Mouse (Mus musculus): Measurements from ENCODE around the gene Eif4e1b. TPM values are rescaled to one million over a fixed set of nuclear protein-coding genes. Genes with fewer than 3 reads are reported as not detected.
"Not testable (repeated sequence)": the region's sequence is repeated elsewhere in the genome, so short reads cannot be mapped to it uniquely, and the experiment has no call there.

Gene Eif4e1b
- total RNA-seq, 2 experiments from 2014 or later: not detected

DNA sequence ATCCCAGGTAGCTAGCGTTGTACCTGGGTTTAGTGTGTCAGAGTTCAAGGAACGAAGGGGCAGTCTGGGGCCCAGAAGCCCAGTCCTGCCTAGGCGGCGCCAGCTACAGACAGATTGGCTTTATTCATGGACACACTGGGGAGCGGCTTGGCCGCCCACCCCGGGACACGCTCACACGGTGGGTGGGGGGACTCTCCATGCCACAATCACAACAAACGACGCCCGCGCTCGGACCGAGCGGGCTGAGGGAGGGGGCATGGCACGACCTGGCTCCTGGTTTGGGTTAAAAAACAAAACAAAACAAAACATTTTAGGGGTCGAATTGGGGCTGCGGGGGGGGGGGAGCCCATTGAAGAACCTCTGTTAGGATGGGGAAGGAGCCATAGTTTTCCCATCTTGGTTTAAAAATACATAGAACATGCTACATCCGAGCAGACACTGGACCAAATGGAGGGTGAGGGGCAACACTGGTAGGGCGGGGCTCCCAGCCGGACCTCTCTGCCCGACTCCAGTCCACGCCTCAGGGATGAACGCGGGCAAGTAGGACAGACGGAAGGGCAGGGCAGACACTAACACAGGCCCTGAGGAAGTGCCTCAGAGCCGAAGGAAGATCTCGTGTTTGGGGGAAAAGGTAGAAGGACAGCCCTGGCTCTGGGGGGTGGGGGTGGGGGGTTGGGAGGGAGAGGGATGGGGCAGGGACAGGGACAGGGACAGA is 24.9 kb upstream of the Eif4e1b start:
- no peak for DNase-seq (ENCODE audit: low spot score in 2 of 2)

DNA sequence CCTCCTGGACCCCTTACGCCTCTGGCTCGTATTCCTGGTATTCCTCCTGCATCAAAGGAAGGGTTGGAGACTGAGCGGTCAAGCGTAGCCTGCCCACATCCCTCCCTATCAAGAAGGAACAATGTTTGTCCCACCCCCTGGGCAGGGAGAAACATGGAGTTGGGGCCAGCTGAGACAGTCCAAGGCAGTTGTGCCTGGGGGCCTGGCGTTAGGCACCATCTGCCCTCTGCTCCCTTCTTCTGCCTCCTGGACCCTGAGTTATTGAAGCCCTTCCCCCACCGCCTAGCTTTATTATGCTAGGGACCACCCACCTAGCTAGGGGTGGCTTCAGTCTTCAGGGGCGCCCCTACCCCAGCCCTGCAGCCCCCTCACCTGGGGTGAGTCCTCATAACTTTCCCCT is 24.3 kb upstream of the Eif4e1b start:
- DNase-seq (ENCODE audit: low spot score in 2 of 2): no peak

DNA sequence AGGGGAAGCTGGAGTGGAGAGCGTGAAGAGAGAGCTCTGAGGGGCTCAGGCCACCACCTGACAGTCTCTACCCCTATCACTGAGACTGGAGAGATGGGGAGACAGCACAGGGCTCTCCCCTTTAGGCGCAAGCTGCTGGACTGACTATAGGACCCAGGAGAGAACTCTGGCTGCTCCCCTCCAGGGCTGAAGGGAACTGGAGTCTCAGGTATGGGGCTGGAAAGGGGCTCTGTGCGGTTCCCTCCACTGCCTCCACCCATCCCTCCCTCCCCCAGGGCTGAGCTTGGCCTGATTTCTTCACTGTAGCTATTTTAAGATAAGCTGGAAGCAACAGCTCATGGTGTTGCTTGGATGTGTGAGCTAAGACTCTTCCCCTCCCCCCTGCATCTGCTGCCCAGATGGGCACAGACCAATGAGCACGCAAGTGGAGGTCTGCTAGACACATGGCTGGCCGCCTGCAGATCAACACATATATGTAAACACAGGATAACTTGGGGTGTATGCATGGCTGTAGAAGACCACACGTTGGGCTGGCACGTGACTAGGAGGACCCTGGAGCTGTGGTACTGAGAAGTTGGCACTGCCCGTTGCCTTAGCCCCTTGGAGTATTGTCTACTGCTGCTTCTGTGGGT is 23.5 kb upstream of the Eif4e1b start:
- DNase-seq (ENCODE audit: low spot score in 2 of 2): no peak

DNA sequence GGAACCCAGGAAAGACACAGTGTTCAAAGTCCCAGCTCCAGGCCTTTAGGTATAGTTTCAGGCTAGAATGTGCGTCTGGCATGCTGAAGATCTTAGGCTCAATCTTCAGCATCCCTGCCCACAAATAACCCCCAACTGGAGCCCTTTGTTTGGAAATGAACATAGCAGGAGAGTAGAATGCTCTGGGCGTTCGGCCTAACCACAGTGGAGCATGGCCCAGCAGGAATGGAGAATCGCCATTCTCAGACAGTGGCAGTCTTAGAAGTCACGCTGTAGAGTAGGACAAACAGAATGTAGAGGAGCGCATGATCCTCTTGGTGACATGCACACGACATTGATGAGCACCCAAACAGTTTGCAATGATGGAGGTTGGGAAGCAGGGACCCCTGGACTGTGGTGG is 22.9 kb upstream of the Eif4e1b start:
- no peak for DNase-seq (ENCODE audit: low spot score in 2 of 2)

DNA sequence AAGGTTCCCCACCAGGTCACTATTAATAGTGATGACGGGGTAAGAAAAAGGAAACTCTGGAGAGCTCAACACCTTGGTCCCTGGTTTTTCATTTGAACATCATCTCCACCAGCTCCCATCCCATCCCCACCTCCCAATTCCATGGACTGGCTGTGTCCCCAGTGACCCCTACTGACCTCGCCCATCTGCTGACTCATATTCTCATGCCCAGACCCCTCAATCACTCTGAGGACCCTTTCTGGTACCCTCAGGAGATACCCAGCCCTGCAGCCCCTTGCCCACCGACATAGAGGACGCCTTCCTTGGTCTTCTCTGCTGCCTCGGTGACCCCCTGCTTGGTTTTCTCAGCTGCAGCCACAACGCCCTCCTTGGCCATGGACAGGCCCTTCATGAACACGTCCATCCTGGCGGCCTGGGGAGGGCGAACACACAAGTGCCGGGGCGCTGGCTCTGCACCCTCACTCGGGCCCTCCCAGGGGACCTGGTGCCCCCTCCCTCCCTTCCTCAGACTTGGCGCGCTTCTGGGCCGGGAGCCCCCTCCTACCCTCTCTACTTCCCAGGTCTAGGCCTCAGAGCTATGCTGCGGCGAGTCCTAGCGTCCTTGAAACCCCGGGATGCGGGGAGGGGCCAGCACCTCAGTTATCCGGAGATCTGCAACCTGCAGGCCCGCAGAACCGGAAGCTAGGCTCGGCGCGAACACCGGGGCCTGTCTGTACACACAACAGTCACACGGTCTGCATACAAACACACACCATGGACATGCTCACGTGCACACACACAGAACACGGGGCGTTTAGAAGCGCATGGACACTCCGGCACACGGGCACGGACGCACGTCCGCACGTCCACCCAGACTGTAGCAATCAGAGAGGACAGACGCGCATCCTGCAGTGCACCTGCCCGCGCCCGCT is 18.3 kb upstream of the Eif4e1b start:
- no peak for DNase-seq (ENCODE audit: low spot score in 2 of 2)

DNA sequence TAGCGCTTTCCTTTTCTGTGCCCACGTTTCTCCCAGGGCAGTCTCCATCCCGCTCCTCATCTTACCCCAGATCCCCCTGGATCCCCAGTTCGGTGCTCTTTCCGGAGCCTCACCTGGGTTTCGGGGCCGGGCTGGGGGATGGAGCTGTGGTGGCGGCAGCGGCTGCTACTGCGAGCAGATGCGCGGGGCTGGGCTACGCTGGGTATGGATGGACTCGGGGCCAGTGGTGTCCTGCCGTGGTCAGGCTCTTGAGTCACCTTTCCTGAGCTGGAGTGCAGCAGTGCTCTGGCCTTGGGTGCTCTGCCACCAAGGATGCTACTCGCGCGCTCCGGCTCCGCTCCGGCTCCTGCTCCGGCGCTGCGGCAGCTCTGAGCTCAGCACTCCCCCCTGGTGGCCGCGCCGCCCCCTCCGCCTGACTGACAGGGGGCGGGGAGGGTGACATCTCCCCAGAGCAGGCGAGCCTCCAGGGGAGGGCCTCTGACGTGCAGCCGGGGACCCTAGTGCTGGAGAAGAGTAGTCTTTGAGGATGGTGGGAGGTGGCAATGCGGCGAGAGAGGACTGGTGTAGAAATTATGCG is 17.5 kb upstream of the Eif4e1b start, which contains the start of gene Sncb:
Gene Sncb, minus strand, starts transcription at position 404 of the 577 bp plus-strand sequence.
- DNase-seq (ENCODE audit: low spot score in 2 of 2): peak in 1 of 2 experiments; percentile 46

DNA sequence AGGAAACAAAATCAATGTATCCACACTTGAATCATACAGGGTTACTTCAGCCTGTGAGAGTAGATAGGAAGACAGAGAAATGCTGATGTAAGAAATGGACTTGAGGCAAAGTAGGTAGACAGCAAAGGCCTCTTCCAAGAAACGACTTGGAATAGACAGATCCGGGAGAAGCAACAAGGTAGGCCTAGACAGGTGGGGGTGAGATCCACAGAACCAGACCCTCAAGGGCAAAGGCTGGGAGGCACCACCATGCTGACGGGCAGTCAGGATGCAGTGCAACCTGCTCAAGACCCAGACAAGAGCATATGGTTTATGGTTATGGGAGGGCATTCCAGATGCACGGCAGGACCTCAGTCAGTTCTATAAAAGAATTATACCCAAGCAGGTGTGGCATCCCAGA is 16.8 kb upstream of the Eif4e1b start:
- DNase-seq (ENCODE audit: low spot score in 2 of 2): no peak

DNA sequence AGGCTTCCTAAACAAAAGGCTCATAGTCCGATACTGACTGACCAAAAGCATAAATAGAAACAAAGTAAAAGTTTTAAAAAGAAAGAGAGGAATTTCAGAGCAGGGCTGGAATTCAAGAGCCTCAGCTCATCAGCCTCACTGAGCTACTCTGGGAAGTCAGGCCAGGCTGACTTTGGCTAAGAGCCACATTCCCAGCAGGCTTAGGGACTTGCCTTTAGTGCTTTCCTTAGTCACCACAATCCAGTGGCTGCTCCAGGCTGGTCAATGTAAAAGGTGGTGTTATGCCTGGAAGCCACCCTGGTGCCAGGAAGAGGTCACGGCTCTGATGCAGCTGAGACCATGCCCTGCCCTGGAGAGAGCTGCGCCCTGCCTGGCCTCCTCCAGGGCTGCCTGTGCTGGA is 3.2 kb upstream of the Eif4e1b start:
- no peak for DNase-seq (ENCODE audit: low spot score in 2 of 2)

DNA sequence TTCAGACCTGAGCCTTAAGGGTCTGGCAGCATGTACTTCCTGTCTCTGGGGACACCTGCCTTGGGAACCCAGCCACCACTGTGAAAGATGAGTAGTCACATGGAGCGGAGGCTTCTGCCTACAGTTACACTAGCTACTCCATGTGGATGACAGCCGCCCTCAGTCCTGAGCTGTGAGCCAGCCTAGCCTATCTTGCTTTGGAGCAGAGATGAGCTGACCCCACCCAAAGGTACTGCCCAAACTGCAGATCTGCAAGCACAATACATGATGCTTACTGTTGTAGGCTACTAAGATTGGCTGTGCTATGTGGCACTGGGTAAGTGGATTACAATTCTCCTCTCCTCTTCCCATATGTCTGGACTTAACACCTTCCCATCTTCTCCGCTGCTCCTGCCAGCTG is 2.7 kb upstream of the Eif4e1b start:
- no peak for DNase-seq (ENCODE audit: low spot score in 2 of 2)

DNA sequence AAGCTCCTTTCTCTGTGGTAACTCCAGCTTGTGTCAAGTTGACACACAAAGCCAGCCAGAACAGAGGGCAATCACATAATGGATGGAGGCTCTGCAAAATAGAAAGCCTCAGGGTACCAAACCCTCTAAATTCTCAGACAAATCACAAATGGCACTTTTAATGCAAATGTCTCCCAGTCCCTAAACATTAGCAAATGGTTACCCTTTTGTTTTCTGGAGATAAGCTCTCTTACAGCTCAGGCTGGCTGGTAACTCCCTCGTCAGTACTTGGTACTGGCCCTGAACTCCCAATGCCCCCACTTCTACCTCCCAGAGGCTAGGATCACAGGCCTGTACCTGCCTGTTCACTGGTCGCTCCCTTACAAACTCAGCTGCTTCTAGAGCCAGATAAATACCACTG is 563 bp upstream of the Eif4e1b start:
- DNase-seq (ENCODE audit: low spot score in 2 of 2): no peak

DNA sequence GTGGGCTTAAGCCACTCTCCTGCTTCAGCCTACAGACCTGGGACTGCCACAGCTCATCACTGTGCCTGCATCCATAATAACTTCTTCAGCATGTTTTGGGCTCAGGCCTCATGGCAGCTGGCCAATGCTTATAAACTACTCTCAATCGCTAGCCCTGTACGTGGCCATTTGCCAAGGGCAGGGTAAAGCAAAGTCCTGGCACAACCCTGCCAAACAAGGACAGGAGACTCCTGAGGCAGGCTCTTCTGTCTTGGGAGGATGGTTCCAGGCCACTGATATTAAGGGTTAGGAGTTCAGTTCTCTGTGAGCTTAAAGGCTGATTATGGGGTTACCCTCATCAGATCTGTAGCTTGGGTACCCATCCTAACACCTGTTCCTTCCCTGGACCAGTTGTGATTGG is 3.8 kb downstream of the Eif4e1b start:
- not testable (repeated sequence) for DNase-seq (ENCODE audit: low spot score in 2 of 2)

DNA sequence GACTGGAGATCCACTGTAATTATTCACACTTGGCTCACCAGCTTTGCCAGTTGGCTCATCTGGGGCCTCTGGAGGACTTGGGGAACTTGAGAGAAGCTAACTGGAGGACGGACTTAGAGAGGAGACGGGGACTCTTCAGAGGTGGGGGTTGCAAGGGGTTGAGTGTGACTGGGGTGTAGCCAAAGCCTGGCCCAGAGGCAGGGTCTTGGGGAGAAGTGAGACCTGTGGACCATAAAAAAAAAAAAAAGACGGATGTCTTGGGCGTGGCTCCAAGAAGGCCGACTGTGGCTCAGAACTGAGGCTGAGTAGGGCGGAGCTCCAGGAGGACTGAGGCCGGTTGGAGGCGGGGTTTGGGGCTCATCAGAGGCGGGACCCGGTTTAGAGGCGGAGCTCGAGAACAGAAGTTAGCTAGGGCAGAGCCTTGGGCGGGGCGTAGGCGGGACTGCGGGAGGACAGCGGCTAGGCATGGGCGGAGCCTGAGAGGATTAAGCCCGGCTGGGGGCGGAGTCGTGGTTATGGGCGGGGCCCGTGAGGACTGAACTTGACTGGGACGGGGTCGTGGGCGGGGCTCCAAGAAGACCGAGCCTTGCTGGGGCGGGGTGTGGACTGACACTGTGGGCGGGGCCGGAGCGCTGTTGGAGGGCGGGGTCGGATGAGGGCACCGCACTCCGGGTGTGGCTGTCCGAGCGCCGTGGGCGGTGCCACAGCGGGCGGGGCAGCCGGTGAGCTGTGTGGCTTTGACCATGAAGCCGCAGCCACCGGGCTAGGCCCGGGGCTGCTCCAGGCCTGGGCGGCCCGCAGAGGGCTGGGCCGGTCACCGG is 5.2 kb downstream of the Eif4e1b start, which contains the start of gene Tspan17:
Gene Tspan17, plus strand, starts transcription at position 638 of the 821 bp plus-strand sequence.
- peak; percentile 90 to 93 for DNase-seq (ENCODE audit: low spot score in 2 of 2)

DNA sequence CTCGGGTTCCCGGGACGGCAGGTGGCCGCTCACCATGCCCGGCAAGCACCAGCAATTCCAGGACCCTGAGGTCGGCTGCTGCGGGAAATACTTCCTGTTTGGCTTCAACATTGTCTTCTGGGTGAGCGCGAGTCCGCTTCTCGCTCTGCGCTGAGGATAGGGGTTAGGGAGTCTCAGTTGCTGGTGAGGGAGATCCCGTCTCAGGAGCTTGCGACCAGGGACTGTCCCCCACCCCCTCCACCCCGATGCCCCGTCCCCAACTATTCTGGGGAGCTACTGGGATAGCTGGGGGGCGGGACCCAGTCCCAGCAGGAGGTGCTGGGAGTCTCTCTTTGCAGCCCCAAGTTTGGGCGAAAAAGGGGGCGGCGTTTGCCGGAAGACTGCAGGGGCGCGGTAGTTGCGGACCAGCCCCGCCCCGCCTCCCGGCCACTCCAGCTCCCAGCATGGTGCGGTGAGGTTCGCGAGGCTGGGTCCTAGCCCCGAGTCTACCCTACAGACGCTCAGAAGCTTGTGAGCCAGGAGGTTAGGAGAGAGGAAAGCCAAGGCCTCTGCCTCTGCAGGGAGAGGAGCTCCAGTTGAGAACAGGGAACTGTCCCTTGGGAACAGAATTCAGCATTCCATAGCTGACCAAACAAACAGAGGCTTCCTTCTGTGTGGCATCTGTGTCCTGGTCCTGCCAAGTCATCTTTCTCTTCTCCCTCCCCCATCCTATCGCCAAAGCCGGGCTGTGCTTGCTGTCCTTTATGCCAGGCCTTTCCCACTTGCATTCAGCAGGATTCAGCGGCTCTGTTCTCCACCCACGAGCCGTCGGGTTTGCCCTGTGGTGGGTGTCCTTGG is 6.0 kb downstream of the Eif4e1b start:
- DNase-seq (ENCODE audit: low spot score in 2 of 2): peak in 1 of 2 experiments; percentile 43

DNA sequence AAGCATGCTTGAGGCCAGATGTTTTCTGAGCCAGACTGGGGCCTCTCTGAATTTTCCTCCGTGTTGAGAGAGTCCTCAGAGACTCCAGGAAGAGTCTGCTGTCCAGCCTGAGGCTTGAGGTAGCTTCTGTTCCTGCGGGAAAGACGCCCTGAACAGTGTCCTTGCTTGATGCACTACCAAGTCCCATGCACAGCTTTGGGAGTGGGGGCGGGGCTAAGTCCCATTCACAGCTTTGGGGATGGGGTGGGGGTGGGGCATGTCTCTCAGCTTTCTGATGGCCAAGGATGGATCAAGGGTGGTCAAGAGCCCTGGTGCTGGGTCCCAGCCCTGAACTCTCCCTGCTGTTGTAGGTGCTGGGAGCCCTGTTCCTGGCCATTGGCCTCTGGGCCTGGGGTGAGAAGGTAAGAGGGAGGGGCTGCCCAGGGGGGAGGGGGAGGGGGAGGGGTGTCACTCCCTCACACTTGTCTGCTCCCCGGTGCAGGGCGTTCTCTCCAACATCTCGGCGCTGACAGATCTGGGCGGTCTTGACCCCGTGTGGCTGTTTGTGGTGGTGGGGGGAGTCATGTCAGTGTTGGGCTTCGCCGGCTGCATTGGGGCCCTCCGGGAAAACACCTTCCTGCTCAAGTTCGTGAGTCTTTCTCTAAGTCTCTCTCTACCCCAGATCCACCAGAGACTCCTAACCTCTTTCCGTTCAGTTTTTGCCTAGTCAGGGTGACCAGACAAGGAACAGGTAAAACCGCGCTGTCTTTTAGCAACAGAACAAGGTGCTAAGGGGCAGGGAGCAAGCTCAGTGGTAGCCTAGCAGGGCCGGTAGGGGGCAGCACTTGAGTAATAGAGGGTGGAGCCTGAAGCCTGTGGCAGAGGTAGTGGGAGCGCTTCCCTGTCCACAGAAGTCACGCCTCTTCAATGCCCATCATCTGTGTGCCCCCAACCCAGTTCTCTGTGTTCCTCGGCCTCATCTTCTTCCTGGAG is 8.7 kb downstream of the Eif4e1b start:
- no peak for DNase-seq (ENCODE audit: low spot score in 2 of 2)

DNA sequence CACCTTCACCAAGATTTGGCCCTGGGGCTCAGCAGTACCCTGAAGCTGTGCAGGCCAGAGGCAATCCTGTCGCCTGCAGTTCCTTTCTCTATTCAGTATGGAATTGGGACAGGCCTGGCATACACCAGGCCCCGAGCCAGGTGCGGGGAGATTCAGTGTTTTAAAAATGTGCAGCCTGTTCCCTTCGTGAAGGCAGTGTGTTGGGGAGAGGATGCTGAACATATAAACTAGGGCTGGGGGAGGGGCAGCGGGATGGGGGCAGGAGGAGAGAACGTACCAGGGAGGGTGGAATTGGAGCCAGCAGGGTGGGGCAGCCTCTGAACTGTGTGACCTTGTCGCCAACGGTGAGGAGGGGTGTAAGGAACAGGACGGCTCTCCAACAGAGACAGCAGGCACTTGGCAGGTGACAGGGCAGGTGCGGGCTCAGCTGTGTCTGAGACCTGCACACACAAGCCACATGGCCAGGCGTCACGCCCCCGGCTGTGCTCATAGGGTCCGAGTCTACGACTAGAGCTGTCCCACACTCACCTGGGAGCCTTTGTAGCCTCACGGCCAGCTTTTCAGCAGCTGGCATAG is 10.3 kb downstream of the Eif4e1b start:
- no peak for DNase-seq (ENCODE audit: low spot score in 2 of 2)

DNA sequence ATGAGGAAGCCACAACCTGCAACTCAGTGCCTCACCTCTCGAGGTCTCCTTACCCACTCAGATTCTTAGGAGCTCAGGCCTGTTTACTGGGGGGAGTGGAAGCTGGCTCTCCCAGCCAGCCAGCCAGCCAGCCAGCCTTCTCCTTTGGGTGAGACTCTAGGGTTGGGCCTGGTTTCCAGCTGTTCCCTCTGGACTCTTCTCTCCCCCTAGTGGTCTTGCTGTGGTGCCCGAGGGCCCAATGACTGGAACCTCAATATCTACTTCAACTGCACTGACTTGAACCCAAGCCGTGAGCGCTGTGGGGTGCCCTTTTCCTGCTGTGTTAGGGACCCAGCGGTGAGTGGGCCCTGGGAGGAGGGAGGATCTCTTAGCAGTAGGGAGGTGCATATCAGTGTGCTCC is 11.0 kb downstream of the Eif4e1b start:
- DNase-seq (ENCODE audit: low spot score in 2 of 2): no peak

DNA sequence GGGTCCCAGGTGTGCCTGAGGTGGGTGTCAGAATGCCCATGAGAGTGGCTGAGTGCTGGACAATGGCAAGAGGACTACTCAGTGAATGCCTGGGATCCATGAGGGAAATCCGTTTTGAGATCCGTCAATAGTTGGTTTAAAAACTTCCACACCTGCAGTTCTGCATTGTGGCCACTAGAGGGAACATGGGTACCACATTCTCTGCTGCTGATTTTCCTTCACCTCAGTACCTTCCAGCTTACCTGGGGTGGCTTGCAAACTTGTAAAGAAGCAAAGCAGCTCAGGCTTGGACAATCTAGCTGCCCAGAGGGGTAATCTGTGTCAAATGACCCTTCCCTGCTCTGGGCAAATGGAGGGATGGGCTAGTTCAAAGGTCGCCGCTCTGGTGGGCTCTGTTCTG is 13.6 kb downstream of the Eif4e1b start:
- no peak for DNase-seq (ENCODE audit: low spot score in 2 of 2)

All from gastrocnemius, postnatal 4 days (tissue).